Mouse (Mus musculus) hematopoietic stem cell, adult 5-6 weeks (primary cell): ENCODE results near the gene Nucb1. TPM values are rescaled to one million over a fixed set of nuclear protein-coding genes. Genes with fewer than 3 reads are reported as not detected.
"Not testable (repeated sequence)": the region's sequence is repeated elsewhere in the genome, so short reads cannot be mapped to it uniquely, and the experiment has no call there.

Source experiments
- ATAC-seq, 2 experiments: fragments of 125-278 bp in 1 of 2; replicated peaks in 1 of 2; 2 replicates each; pipeline ENCODE4 v1.8.0; 2016 to 2017; ENCODE audit warnings: inconsistent platforms in 2 of 2, mild to moderate bottlenecking in 2 of 2, moderate number of reproducible peaks in 2 of 2, low read depth in 1 of 2, moderate TSS enrichment in 1 of 2; ENCODE audit not compliant: low FRiP score in 2 of 2, poor library complexity in 2 of 2, severe bottlenecking in 2 of 2, insufficient read depth in 1 of 2, low TSS enrichment in 1 of 2
- total RNA-seq: library from RNA; stranded (forward); fragments of 172-1452, 232-1000 nt; gene quantifications from 2 replicates; pipeline ENCODE4 v1.2.3, GENCODE M21; 2017

Gene Nucb1
- total RNA-seq, 1 experiment from 2014 or later, result 378 TPM

GRCm38 (mm10) chr7:45507583-45507982 is 2.6 kb downstream of the Nucb1 start:
- no peak for ATAC-seq

- no peak for ATAC-seq
Measured at GRCm38 (mm10) chr7:45498427-45498826, 11.8 kb downstream of the Nucb1 start.

DNA sequence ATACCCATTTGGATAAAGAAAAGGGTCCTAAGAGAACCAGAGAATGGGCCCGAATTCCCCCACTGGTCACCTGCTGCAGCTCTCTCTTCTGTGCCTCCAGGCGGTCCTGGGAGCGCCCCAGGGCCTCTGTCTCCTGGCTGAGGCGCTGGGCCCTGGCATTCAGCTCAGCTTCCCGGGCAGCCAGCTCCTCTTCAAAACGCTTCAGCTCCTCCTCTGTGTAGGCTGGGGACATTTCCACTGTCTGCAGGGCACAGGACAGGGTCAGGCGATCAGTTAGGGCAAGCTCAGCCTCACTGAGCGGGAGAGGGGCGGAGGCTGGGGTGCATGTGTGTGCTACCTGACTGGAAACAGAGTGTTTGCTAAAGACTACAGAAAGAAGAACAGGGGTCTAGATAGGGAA is 15.7 kb downstream of the Nucb1 start:
- ATAC-seq, result no peak

- no peak for ATAC-seq
Measured at GRCm38 (mm10) chr7:45492951-45493350, 17.3 kb downstream of the Nucb1 start.

DNA sequence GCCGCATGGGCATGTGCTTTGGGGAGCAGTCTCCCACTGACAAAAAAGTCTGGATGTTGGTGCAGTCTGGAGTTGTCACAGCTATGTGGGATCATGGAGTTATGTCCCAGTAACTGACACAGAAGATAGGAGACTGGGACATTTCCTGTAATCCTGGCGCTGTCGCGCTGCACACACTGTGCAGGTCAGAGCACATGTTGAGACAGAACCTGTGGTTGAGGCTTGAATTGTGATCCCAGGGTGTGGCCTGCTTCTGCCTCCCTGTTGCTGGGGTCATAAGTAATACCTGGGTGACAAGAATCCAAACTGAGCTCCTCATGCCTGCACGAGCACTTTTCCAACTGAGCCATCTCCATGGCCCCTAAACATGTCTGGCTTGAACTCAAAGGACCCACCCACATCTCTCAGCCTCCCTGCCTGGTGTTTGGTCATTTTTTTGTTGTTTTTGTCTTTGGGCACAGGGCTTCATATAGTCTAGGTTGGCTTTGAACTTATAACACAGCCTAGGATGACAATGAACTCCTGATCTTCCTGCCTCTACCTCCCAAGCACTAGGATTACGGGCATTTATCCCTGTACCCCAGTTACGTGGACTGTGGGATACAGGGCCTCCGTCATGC is 17.9 kb downstream of the Nucb1 start:
- no peak for ATAC-seq

GRCm38 (mm10) chr7:45491264-45491663 is 18.9 kb downstream of the Nucb1 start:
- peak in 1 of 2 experiments; percentile 48; a peak in 1 of 4 replicates for ATAC-seq

DNA sequence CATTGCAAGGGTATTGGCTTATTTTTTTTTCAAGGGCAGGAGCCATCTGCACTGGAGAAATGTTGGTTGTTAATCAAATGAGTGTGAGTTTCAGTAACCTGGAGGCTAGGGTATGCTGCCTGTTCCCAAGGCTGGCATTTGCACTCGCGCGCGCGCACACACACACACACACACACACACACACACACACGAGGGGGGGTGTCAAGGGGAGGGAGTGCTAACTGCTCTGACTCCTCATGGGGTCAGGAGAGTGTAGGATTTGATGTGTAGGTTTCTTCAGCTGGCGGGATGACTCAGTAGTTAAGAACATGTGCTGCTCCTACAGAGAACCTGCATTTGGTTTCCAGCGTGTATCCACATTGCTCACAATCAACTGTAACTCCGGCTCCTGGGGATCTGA is 19.4 kb downstream of the Nucb1 start:
- ATAC-seq, result no peak

DNA sequence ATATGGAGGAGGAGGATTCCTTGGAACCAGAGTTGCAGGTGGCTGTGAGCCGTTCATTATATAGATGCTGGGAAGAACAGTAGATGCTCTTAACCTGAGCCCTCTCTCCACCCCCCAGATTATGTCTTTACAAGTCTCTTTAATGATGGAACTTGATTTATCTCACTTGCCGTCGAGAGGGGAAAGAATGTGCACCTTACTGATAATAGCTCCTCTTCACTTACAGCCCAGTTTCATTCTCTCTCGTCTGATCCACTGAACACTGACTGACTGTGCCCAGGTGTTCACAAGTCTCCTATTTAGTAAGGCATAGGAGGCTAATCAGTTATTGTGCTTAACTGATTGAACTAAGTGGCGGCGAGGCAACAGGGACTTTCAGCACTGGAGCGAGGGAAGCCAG is 20.6 kb downstream of the Nucb1 start:
- no peak for ATAC-seq

DNA sequence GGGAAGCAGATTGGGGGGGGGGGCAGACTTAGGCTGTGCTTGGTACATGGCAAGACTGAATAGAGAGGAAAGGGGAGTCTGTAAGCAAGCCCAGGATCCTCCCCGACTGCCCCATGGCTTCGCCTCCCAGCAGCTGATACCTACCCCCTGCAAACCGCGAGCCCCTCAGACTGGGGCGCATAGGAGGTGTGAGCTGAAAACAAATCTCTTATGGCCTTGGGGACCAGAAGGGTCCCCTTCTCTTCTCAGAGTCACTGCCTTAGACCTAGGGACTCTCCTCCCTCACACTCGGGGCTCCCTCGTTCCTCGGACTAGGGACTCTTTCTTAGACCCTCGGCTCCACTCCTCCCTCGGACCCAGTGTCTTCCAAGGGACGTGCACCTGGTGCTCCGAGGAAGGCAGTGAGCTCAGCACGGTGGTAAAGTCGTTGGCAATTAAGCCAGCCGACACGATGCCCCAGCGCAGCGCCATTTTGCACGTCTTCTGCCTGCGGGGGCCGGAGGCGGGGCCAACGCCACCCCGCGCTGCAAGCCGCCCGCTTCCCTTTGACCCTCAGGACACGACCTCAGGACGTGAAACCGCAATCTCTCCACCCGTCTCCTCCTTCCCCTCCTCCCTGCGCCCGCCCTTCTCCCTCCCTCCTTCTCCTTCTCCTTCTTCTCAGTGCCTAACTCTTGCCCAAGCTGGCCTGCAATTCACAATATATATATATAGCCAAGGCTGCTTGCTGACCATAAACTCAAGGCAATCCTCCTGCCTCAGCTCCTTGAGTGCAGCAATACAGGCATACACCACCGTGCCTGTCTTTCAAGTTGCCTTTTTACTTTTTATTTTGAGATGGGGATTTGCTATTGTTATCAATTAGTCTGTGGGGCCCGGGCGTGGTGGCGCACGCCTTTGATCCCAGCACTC is 21.7 kb downstream of the Nucb1 start, which contains the start of gene Dhdh:
TSS of gene Dhdh (minus strand) at position 513 of the 912 bp plus-strand sequence.
- peak; percentile 58 to 80 for ATAC-seq

GRCm38 (mm10) chr7:45487861-45488292 is 22.3 kb downstream of the Nucb1 start:
- ATAC-seq, result 0 out of 4 replicates have a peak, but pooled peaks of 1 of the 2 experiments have one; percentile 2

DNA sequence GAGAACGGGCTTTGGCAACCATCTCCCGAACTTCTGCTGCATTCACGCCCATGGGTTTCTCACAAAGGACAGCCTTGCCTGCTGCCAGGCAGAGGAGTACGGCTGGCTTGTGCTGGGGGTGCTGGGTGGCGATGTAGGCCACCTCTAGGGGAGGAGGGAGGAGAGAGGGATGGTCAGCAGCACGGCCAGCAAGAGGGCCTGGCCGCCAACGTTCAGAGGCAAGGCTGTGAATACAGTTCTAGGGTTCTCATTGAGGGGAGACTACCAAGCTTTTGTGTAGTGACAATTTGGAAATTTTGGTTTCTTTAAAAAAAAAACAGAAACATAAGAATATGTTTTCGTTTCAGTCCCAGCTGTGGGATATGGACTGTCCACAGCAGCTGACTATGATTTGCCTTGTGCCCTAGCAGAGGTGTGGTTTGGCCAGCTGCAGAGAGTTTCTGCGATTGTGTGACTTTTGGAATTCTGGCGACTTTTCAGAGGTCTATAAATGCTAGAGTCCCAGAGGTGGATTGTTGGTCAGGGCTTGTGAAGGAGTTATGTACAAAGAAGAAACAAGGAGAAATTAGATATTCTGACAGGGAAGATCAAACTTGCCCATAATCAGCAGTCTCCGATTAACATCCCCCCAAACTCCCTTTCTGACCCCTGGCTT is 23.3 kb downstream of the Nucb1 start, which contains the start of gene Gm45808:
TSS of gene Gm45808 (minus strand) at position 51 of the 655 bp plus-strand sequence.
- ATAC-seq, result no peak

GRCm38 (mm10) chr7:45486158-45486557 is 24.0 kb downstream of the Nucb1 start:
- ATAC-seq, result no peak

GRCm38 (mm10) chr7:45484985-45485384 is 25.2 kb downstream of the Nucb1 start:
- ATAC-seq, result not testable (repeated sequence)

DNA sequence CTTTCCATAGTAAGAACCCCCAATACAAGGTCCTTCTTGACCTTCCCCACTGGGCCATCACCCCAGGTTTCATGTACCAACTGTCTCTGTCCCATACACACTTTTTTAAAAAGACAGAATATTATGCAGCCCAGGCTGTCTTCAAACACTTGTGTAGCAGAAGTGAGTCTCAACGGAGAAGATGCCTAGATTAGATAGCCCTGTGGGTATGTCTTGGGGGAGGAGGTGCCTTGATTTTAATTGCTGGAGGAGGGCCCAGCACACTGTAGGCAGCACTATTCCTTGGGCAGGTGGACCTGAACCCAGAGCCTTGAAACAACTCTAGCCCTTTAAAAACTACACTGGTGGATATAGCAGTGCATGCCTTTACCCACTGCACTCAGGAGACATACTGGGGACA is 28.0 kb downstream of the Nucb1 start:
- no peak for ATAC-seq

GRCm38 (mm10) chr7:45481374-45481927 is 28.8 kb downstream of the Nucb1 start, which contains the start of gene Tulp2:
Gene Tulp2 (plus strand): TSS chr7:45481877.
- peak; percentile 56 to 72; a peak in 2 of 4 replicates for ATAC-seq

DNA sequence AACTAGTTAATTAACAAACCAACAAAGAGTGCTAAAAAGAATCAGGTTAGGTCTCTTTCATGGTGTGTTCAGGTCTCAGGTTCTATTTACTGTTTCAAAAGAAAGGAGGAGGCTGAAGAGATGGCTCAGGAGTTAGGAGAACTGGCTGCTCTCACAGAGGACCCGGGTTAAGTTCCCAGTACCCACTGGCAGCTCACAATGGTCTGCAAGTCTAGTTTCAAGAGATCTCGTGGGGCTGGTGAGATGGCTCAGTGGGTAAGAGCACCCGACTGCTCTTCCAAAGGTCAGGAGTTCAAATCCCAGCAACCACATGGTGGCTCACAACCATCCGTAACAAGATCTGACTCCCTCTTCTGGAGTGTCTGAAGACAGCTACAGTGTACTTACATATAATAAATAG is 29.9 kb downstream of the Nucb1 start:
- not testable (repeated sequence) for ATAC-seq

DNA sequence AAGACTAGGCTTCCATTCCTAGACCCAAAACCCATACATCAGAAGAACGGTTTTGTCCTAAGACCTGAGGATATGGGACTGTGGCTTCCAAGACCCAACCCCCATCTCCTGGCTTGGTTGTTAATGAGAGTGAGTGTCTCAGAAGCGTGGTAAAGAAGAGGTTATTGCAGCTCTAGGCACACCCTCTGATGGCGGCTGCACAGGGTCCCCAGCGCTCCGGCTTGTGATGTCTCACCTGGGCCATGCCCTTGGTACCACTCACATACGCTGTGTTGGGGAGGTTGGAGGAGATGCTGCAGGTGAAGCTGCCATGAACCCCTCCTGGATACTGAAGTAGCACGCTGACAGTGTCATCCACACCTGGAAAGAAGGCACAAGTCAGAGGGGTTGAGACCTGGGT is 31.4 kb downstream of the Nucb1 start:
- no peak for ATAC-seq
